Mouse (Mus musculus): Measurements from ENCODE around the gene Ccdc175.

- TF ChIP-seq CTCF (IDR thresholded peaks at IDR 0.05; ENCODE audit: control insufficient read depth, insufficient read depth, insufficient read length): no peak
- no peak for TF ChIP-seq MAX (IDR thresholded peaks at IDR 0.05)
- TF ChIP-seq USF1 (IDR thresholded peaks at IDR 0.05; ENCODE audit: low read depth): no peak
- no peak for TF ChIP-seq CEBPB (IDR thresholded peaks at IDR 0.05; ENCODE audit: low read depth)
- TF ChIP-seq MYOD1 (IDR thresholded peaks at IDR 0.05; ENCODE audit: control insufficient read depth, insufficient read length, low read depth): no peak
These were observed 38.8 kb upstream of the Ccdc175 start for GRCm38 (mm10) chr12:72223557-72224102.
